Mouse (Mus musculus) midbrain, embryonic 16.5 days (tissue): ENCODE measurements around the gene Timm10b. TPM values are rescaled to one million over a fixed set of nuclear protein-coding genes. Genes with fewer than 3 reads are reported as not detected.

Source experiments
- ATAC-seq: fragments of 200-750 bp; cut with Nextera tagmentation; 2 replicates; pipeline ENCODE4 v1.8.0; 2017; ENCODE audit warnings: moderate TSS enrichment
- H3K27ac ChIP-seq: fragments of 300-500 bp; sonication (generic); 2 replicates; pipeline ENCODE4 v1.5.1; 2014; ENCODE audit warnings: mild to moderate bottlenecking, low read length, mixed read lengths
- H3K27me3 ChIP-seq: fragments of 300-500 bp; sonication (generic); 2 replicates; pipeline ENCODE4 v1.6.1; 2014; ENCODE audit warnings: low read depth, low read length, mixed read lengths; ENCODE audit not compliant: control insufficient read depth, insufficient read depth
- H3K36me3 ChIP-seq: fragments of 300-500 bp; sonication (generic); 2 replicates; pipeline ENCODE4 v1.6.1; 2014; ENCODE audit warnings: mild to moderate bottlenecking, low read length, moderate library complexity, mixed read lengths; ENCODE audit not compliant: control insufficient read depth, insufficient read depth
- H3K4me1 ChIP-seq: fragments of 300-500 bp; sonication (generic); 2 replicates; pipeline ENCODE4 v1.6.1; 2014; ENCODE audit warnings: mild to moderate bottlenecking, low read length, mixed read lengths; ENCODE audit not compliant: control insufficient read depth, insufficient read depth
- H3K4me2 ChIP-seq: fragments of 300-500 bp; sonication (generic); 2 replicates; pipeline ENCODE4 v1.6.1; 2014; ENCODE audit warnings: mild to moderate bottlenecking, low read length, mixed read lengths
- H3K4me3 ChIP-seq: fragments of 300-500 bp; sonication (generic); 2 replicates; pipeline ENCODE4 v1.5.1; 2014; ENCODE audit warnings: low read depth, mild to moderate bottlenecking, low read length, moderate library complexity, mixed read lengths
- H3K9ac ChIP-seq: fragments of 300-500 bp; sonication (generic); 2 replicates; pipeline ENCODE4 v1.6.1; 2014; ENCODE audit warnings: low read depth, low read length, mixed read lengths
- H3K9me3 ChIP-seq: fragments of 300-500 bp; sonication (generic); replicated peaks from 2 replicates; pipeline ENCODE4 v1.6.1; 2014; ENCODE audit warnings: mild to moderate bottlenecking, low read length, mixed read lengths; ENCODE audit not compliant: control insufficient read depth, poor library complexity, severe bottlenecking
- WGBS: fragments of 180-500 bp; shearing (Covaris S2); extraction: QIAGEN DNeasy Blood & Tissue Kit; methylation state at CpG from one replicate; pipeline ENCODE4 v1.1.7; 2014; 5-methylcytosine and 5-hydroxymethylcytosine counted together
- polyA plus RNA-seq: library from polyadenylated mRNA; unstranded; fragments of >200 nt; fragmentation: Nextera tagmentation; extraction: Ambion mirVana; gene quantifications from 2 replicates; pipeline ENCODE4 v1.2.1, GENCODE M21; 2015

Timm10b gene
- polyA plus RNA-seq, result 127 and 131 TPM in 2 replicates

- ATAC-seq, result no peak
Measured at GRCm38 (mm10) chr7:105639756-105640155, at the start of gene Timm10b. Gene Timm10b (plus strand): TSS chr7:105640056.

GRCm38 (mm10) chr7:105590097-105590496 is 49.8 kb upstream of the Timm10b start:
- Histone ChIP-seq H3K4me1 (no peaks in the 10 kb centered on the region), H3K36me3 (no peaks in the 10 kb centered on the region), H3K9ac (no peak overlapping the region), H3K9me3 (no peaks in the 10 kb centered on the region), H3K4me3 (no peak overlapping the region), H3K27me3 (no peaks in the 10 kb centered on the region), H3K27ac (no peak overlapping the region), H3K4me2 (no peak overlapping the region)
- ATAC-seq, result no peak
- WGBS, result 21% methylated on average over 7 of the region's 7 CpGs

More at GRCm38 (mm10) chr7:105639756-105640155, at the start of gene Timm10b:
- no peaks in the 10 kb centered on the region for H3K9me3 ChIP-seq
- no peaks in the 10 kb centered on the region for H3K27me3 ChIP-seq
- H3K4me2 ChIP-seq, result peak within 1 kb of the TSS; percentile 97
- H3K27ac ChIP-seq, result peak within 1 kb of the TSS; percentile 85
- peaks cover 21% of the 10 kb centered on the region for H3K4me1 ChIP-seq
- whole genome bisulfite sequencing, result 0% methylated on average over 2 of the region's 2 CpGs
- peak within 1 kb of the TSS; percentile 87 for H3K9ac ChIP-seq
- H3K4me3 ChIP-seq, result peak within 1 kb of the TSS; percentile 73
- peaks cover 6% of the 10 kb centered on the region; the same call in 1 of the 2 replicates for H3K36me3 ChIP-seq

- Histone ChIP-seq H3K4me2 (no peak overlapping the region), H3K27ac (no peak overlapping the region), H3K27me3 (no peaks in the 10 kb centered on the region), H3K4me3 (no peak overlapping the region), H3K9ac (no peak overlapping the region), H3K36me3 (no peaks in the 10 kb centered on the region), H3K9me3 (no peaks in the 10 kb centered on the region), H3K4me1 (no peaks in the 10 kb centered on the region)
- peak; percentile 43 for ATAC-seq
- WGBS, result 37% methylated on average over 9 of the region's 9 CpGs
Measured at GRCm38 (mm10) chr7:105602860-105603623, 36.8 kb upstream of the Timm10b start.

- Histone ChIP-seq H3K4me3 (no peak overlapping the region), H3K4me2 (no peak overlapping the region), H3K4me1 (no peaks in the 10 kb centered on the region), H3K36me3 (peaks cover 37% of the 10 kb centered on the region), H3K27me3 (no peaks in the 10 kb centered on the region), H3K9ac (no peak overlapping the region), H3K9me3 (no peaks in the 10 kb centered on the region), H3K27ac (no peak overlapping the region)
- 93% methylated on average over 3 of the region's 3 CpGs for WGBS
- ATAC-seq, result no peak
Measured at GRCm38 (mm10) chr7:105608467-105608866, 31.4 kb upstream of the Timm10b start.

GRCm38 (mm10) chr7:105611767-105612166 is 28.1 kb upstream of the Timm10b start:
- H3K27ac ChIP-seq, result no peak overlapping the region
- H3K9me3 ChIP-seq, result no peaks in the 10 kb centered on the region
- no peak overlapping the region for H3K4me3 ChIP-seq
- no peaks in the 10 kb centered on the region for H3K4me1 ChIP-seq
- 97% methylated on average over 1 of the region's 1 CpGs for WGBS
- no peak overlapping the region for H3K4me2 ChIP-seq
- H3K27me3 ChIP-seq, result no peaks in the 10 kb centered on the region
- no peak overlapping the region for H3K9ac ChIP-seq
- peaks cover 65% of the 10 kb centered on the region for H3K36me3 ChIP-seq
- no peak for ATAC-seq

- Histone ChIP-seq H3K36me3 (peaks cover 83% of the 10 kb centered on the region), H3K4me3 (no peak overlapping the region), H3K27ac (no peak overlapping the region), H3K9me3 (no peaks in the 10 kb centered on the region), H3K4me2 (no peak overlapping the region), H3K27me3 (no peaks in the 10 kb centered on the region), H3K4me1 (no peaks in the 10 kb centered on the region), H3K9ac (no peak overlapping the region)
- ATAC-seq, result no peak
- WGBS, result 96% methylated on average over 1 of the region's 1 CpGs
Measured at GRCm38 (mm10) chr7:105614400-105614799, 25.5 kb upstream of the Timm10b start.

- H3K36me3 ChIP-seq, result peaks cover 79% of the 10 kb centered on the region
- H3K27ac ChIP-seq, result no peak overlapping the region
- H3K9me3 ChIP-seq, result no peaks in the 10 kb centered on the region
- no peaks in the 10 kb centered on the region for H3K4me1 ChIP-seq
- H3K27me3 ChIP-seq, result no peaks in the 10 kb centered on the region
- ATAC-seq, result no peak
- 93% methylated on average over 1 of the region's 1 CpGs for WGBS
- H3K4me3 ChIP-seq, result no peak overlapping the region
- no peak overlapping the region for H3K9ac ChIP-seq
- H3K4me2 ChIP-seq, result no peak overlapping the region
Measured at GRCm38 (mm10) chr7:105615720-105616119, 24.1 kb upstream of the Timm10b start.

GRCm38 (mm10) chr7:105616561-105616960 is 23.3 kb upstream of the Timm10b start:
- Histone ChIP-seq H3K27me3 (no peaks in the 10 kb centered on the region), H3K9ac (no peak overlapping the region), H3K4me2 (no peak overlapping the region), H3K27ac (no peak overlapping the region), H3K4me1 (no peaks in the 10 kb centered on the region), H3K4me3 (no peak overlapping the region), H3K9me3 (no peaks in the 10 kb centered on the region), H3K36me3 (peaks cover 75% of the 10 kb centered on the region)
- 94% methylated on average over 6 of the region's 6 CpGs for WGBS
- no peak for ATAC-seq

GRCm38 (mm10) chr7:105617810-105618209 is 22.0 kb upstream of the Timm10b start:
- no peaks in the 10 kb centered on the region for H3K27me3 ChIP-seq
- 95% methylated on average over 22 of the region's 22 CpGs for WGBS
- H3K9ac ChIP-seq, result no peak overlapping the region
- no peak overlapping the region for H3K4me2 ChIP-seq
- peaks cover 74% of the 10 kb centered on the region for H3K36me3 ChIP-seq
- no peak overlapping the region for H3K27ac ChIP-seq
- H3K9me3 ChIP-seq, result no peaks in the 10 kb centered on the region
- H3K4me3 ChIP-seq, result no peak overlapping the region
- ATAC-seq, result no peak
- no peaks in the 10 kb centered on the region for H3K4me1 ChIP-seq
